Mouse (Mus musculus) urinary bladder, postnatal 0 days (tissue): ENCODE results near the gene Lce3a. TPM values are rescaled to one million over a fixed set of nuclear protein-coding genes. Genes with fewer than 3 reads are reported as not detected.

Source experiments
- polyA plus RNA-seq: library from polyadenylated mRNA; unstranded; fragments of >200 nt; fragmentation: Nextera tagmentation; extraction: Ambion mirVana; gene quantifications from 2 replicates; pipeline ENCODE4 v1.2.1, GENCODE M21; 2015

The Lce3a gene
- polyA plus RNA-seq: not detected in 2 replicates

DNA sequence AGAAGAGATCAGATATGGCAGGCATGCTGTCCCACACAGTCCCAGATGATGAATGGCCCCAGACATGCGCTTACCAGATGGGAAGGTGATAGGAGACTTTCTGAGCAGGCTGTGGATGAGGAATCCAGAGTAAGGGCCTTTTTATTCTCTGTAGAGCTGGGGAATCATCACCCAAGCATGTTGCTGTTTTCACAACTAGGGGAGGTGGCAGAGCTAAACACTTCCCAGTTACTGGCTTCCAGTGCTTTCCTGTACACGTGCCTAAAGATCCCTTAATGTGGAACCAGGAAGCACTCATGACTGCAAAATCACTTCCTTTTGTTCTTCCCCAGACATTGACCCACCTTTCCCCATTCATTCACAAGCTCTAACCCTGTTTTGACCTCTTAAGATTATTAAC lies at the start of gene Lce3a:
Gene Lce3a (minus strand): TSS at position 101 of the 400 bp plus-strand sequence.

DNA sequence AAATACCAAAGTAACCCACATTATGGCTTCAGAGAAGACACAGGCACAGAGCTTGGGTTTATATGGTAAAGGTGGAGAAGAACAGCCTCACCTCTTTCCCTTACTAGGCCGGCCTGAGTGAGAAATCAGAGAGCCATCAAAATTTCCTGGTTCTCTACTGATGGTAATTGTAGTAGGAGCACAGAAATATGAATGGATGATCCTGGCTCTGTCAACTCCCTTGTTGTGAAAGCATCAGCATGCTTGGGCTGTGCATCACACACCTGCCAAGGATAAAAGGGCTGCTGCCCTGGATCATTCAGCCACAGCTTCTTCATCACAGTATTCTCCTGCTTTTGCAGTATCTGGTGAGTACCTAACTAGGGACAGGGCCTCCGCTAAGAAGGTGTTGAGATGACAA lies 40.7 kb upstream of the Lce3a start, which contains the start of gene Lce3e:
Gene Lce3e (plus strand): TSS at position 301 of the 400 bp plus-strand sequence.

DNA sequence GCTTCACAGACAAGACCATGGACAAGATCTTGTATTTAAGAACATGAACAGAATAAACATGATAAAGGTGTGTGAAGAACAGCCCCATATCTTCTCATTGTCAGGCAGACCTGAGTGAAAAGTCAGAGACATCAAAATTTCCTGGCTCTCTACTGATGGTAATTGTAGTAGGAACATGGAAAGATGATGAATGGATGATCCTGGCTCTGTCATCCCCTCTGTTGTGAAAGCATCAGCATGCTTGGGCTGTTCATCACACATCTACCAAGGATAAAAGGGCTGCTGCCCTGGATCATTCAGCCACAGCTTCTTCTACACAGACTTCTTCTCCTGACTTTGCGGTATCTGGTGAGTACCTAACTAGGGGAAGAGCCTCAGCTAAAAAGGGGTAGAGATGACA lies 31.1 kb upstream of the Lce3a start, which contains the start of gene Lce3d:
Gene Lce3d (plus strand): TSS at position 301 of the 400 bp plus-strand sequence.

DNA sequence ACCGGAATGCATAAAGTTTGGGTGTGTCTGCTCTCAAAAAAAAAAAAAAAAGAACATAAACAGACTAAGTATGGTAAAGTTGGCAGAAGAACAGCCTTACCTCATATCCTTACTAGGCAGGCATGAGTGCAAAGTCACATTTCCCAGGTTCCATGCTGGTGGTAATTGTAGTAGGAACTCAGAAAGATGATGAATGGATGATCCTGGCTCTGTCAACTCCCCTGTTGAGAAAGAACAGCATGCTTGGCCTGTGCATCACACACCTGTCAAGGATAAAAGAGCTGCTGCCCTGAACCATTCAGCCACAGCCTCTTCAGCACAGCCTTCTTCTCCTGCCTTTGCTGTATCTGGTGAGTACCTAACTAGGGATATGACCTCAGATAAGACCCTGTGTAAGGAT lies 18.2 kb upstream of the Lce3a start, which contains the start of gene Lce3c:
Gene Lce3c (plus strand): TSS at position 301 of the 400 bp plus-strand sequence.

DNA sequence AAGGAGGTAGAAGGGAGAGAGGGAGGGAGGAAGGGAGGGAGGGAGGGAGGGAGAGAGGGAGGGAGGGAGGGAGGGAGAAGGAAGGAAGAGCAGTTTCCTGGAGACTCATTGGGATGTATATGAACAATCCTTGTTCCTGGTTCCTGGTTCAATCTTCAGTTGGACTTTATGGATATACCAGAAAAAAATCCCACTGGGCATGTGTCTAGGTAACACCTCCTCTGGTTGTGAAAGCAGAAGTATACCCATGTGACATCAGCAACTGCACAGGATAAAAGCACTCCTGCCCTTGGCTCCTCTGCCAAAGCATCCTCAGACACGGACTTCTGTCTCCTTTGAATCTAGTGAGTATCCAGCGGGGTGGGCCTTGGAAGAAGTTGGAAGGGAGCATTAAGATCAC lies 6.6 kb upstream of the Lce3a start, which contains the start of gene Lce3b:
Gene Lce3b (plus strand): TSS at position 301 of the 400 bp plus-strand sequence.

Other genes starting within 250 kb of the Lce3a start
- not detected in 2 replicates for gene Lce1c, start 247.0 kb downstream of the Lce3a start, polyA plus RNA-seq
- gene Lce1d, start 239.0 kb downstream of the Lce3a start, polyA plus RNA-seq: not detected in 2 replicates
- not detected in 2 replicates for gene Lce1e, start 217.2 kb downstream of the Lce3a start, polyA plus RNA-seq
- not detected in 2 replicates for gene Lce1f, start 205.9 kb downstream of the Lce3a start, polyA plus RNA-seq
- not detected in 2 replicates for gene Gm38119, start 187.1 kb downstream of the Lce3a start, polyA plus RNA-seq
- not detected in 2 replicates for gene Lce1g, start 173.9 kb downstream of the Lce3a start, polyA plus RNA-seq
- not detected in 2 replicates for gene Lce1h, start 161.2 kb downstream of the Lce3a start, polyA plus RNA-seq
- gene Lce1i, start 147.3 kb downstream of the Lce3a start, polyA plus RNA-seq: not detected in 2 replicates
- not detected in 2 replicates for gene Lce1j, start 135.7 kb downstream of the Lce3a start, polyA plus RNA-seq
- not detected in 2 replicates for gene Lce1k, start 118.3 kb downstream of the Lce3a start, polyA plus RNA-seq
- not detected in 2 replicates for gene Kprp, start 99.0 kb downstream of the Lce3a start, polyA plus RNA-seq
- not detected in 2 replicates for gene Lce1l, start 74.9 kb downstream of the Lce3a start, polyA plus RNA-seq
- not detected in 2 replicates for gene 2310050C09Rik, start 56.0 kb downstream of the Lce3a start, polyA plus RNA-seq
- not detected in 2 replicates for gene Lce3b, start 6.7 kb upstream of the Lce3a start, polyA plus RNA-seq
- gene Lce3c, start 18.3 kb upstream of the Lce3a start, polyA plus RNA-seq: 0.44 TPM in 1 of 2 replicates, not detected in the other
- not detected in 2 replicates for gene Lce3d, start 31.2 kb upstream of the Lce3a start, polyA plus RNA-seq
- gene Lce3e, start 40.8 kb upstream of the Lce3a start, polyA plus RNA-seq: not detected in 2 replicates
- 0.53 TPM in 1 of 2 replicates, not detected in the other for gene Lce3f, start 66.0 kb upstream of the Lce3a start, polyA plus RNA-seq
- gene Crct1, start 89.5 kb upstream of the Lce3a start, polyA plus RNA-seq: 0.23 and 0.30 TPM in 2 replicates
- not detected in 2 replicates for gene Lce1m, start 92.8 kb upstream of the Lce3a start, polyA plus RNA-seq
- gene Gm4858, start 142.6 kb upstream of the Lce3a start, polyA plus RNA-seq: not detected in 2 replicates
- gene Crnn, start 218.6 kb upstream of the Lce3a start, polyA plus RNA-seq: not detected in 2 replicates